Mouse (Mus musculus) MEL (cell line): Measurements from ENCODE around the gene Tspyl2.

Experiments
- CHD1 ChIP-seq: IDR thresholded peaks from 2 replicates; pipeline ENCODE4 v1.6.1; 2012; ENCODE audit warnings: low read depth, mild to moderate bottlenecking, inconsistent platforms, low read length, improper control_type of control experiment
- CTCF ChIP-seq, 3 experiments: IDR thresholded peaks in 2 of 3; conservative IDR thresholded peaks in 1 of 3; 2 replicates each; pipeline ENCODE4 v1.5.1; 2011 to 2012; ENCODE audit warnings: low read length in 3 of 3, low read depth in 2 of 3, mild to moderate bottlenecking in 2 of 3, improper control_type of control experiment in 1 of 3, inconsistent platforms in 1 of 3, mixed read lengths in 1 of 3, moderate library complexity in 1 of 3; ENCODE audit not compliant: control insufficient read depth in 1 of 3, insufficient read depth in 1 of 3, poor library complexity in 1 of 3, severe bottlenecking in 1 of 3
- E2F4 ChIP-seq: IDR thresholded peaks from 2 replicates; pipeline ENCODE4 v1.6.1; 2011; ENCODE audit warnings: low read depth, low read length, improper control_type of control experiment, borderline replicate concordance
- ELF1 ChIP-seq: IDR thresholded peaks from 2 replicates; pipeline ENCODE4 v1.6.1; 2014; ENCODE audit warnings: low read depth, mild to moderate bottlenecking, inconsistent platforms, low read length, improper control_type of control experiment, moderate library complexity
- EP300 ChIP-seq, 2 experiments: IDR thresholded peaks; 2 replicates each; pipeline ENCODE4 v1.6.1; 2011; ENCODE audit warnings: improper control_type of control experiment in 2 of 2, low read length in 2 of 2, low read depth in 1 of 2, mild to moderate bottlenecking in 1 of 2
- GATA1 ChIP-seq: IDR thresholded peaks from 2 replicates; pipeline ENCODE4 v1.6.1; 2011; ENCODE audit warnings: low read depth, low read length, improper control_type of control experiment
- MEF2A ChIP-seq: IDR thresholded peaks from 2 replicates; pipeline ENCODE4 v1.6.1; 2014; ENCODE audit warnings: low read depth, mild to moderate bottlenecking, inconsistent platforms, low read length, improper control_type of control experiment; ENCODE audit not compliant: poor library complexity, insufficient replicate concordance, severe bottlenecking; ENCODE audit errors: extremely low read depth
- MXI1 ChIP-seq: IDR thresholded peaks from 2 replicates; pipeline ENCODE4 v1.6.1; 2011; ENCODE audit warnings: mild to moderate bottlenecking, low read depth, low read length, improper control_type of control experiment
- POLR2A ChIP-seq, 2 experiments: IDR thresholded peaks; 2 replicates each; pipeline ENCODE4 v1.6.1; 2011 to 2012; ENCODE audit warnings: low read length in 2 of 2, mild to moderate bottlenecking in 2 of 2, control low read depth in 1 of 2, improper control_type of control experiment in 1 of 2, low read depth in 1 of 2, moderate library complexity in 1 of 2; ENCODE audit not compliant: control insufficient read depth in 1 of 2, insufficient read depth in 1 of 2, poor library complexity in 1 of 2
- POLR2AphosphoS5 ChIP-seq: IDR thresholded peaks from 2 replicates; pipeline ENCODE4 v1.6.1; 2012; ENCODE audit warnings: low read depth, borderline replicate concordance, mild to moderate bottlenecking, inconsistent platforms, low read length, moderate library complexity, mixed read lengths
- RAD21 ChIP-seq: IDR thresholded peaks from 2 replicates; pipeline ENCODE4 v1.6.1; 2011; ENCODE audit warnings: mild to moderate bottlenecking, low read depth, low read length, improper control_type of control experiment
- SMC3 ChIP-seq: IDR thresholded peaks from 2 replicates; pipeline ENCODE4 v1.6.1; 2011; ENCODE audit warnings: low read depth, low read length, improper control_type of control experiment
- TAL1 ChIP-seq: IDR thresholded peaks from 2 replicates; pipeline ENCODE4 v1.6.1; 2012; ENCODE audit warnings: mild to moderate bottlenecking, inconsistent platforms, low read length, moderate library complexity, mixed read lengths
- TBP ChIP-seq: IDR thresholded peaks from 2 replicates; pipeline ENCODE4 v1.8.0; 2011; ENCODE audit warnings: low read depth, low read length, improper control_type of control experiment

GRCm38 (mm10) chrX:152341496-152341895, 729 bp downstream of the Tspyl2 start:
- TF ChIP-seq CTCF (IDR thresholded peaks at IDR 0.05 in 2 of 3, conservative IDR thresholded peaks at IDR 0.05 in 1 of 3; ENCODE audit: control insufficient read depth in 1 of 3, insufficient read depth in 1 of 3, low read depth in 2 of 3, low read length in 3 of 3, poor library complexity in 1 of 3, severe bottlenecking in 1 of 3), result no peak
- no peak for TF ChIP-seq ELF1
- TF ChIP-seq CHD1, result no peak
- no peak for TF ChIP-seq E2F4
- no peak for TF ChIP-seq POLR2AphosphoS5
- no peak for TF ChIP-seq GATA1
- TF ChIP-seq POLR2A (IDR thresholded peaks at IDR 0.05; ENCODE audit: control insufficient read depth in 1 of 2, insufficient read depth in 1 of 2, low read depth in 1 of 2, low read length in 2 of 2, poor library complexity in 1 of 2), result no peak
- no peak for TF ChIP-seq TBP
- no peak for TF ChIP-seq MEF2A
- TF ChIP-seq SMC3, result no peak
- TF ChIP-seq MXI1, result no peak
- TF ChIP-seq EP300 (IDR thresholded peaks at IDR 0.05; ENCODE audit: low read depth in 1 of 2, low read length in 2 of 2), result no peak
- TF ChIP-seq TAL1, result no peak
- TF ChIP-seq RAD21, result no peak
